Mouse (Mus musculus): ENCODE results near the gene Fam43b.

The Fam43b gene

DNA sequence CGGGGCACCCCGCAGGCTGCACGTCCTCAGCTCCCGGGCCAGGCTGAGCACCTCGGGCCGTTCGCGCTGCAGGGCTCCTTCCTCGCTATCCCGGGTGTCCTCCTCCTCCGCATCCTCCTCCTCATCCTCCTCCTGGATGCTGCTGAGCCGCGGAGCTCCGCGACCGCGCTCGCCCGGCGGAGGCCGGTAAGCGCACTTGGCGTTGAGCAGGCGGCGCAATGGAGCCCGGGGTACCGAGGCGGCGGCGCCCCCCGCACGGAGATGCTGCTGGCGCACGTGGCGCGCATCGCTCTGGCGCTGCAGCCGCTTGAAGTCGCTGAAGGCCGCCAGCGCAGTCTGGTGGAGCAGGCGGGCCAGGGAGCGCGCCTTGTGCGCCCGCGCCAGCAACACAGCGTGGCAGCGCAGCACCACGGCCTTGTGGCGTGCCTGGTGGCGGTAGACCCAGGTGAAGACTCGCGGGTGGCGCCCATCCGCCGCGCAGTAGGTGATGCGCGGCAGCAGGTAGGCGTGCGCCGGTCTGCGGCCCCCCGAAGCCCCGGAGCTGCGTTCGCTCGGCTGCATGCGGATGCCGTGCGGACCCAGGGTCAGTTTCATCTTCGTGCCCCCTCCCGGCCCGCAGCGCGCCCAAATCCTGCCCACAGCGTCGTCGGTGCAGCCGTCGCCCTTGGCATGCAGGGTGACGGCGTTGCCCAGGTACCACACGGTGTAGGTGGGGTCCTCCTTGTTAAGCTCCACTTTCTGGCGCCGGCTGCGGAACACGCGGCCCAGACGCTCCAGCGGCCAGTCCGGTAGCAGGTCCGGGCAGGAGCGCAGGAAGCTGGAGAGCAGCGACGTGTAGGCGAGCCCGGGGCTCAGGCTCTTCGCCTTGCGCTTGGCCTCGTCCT is 999 bp downstream of the Fam43b start:
- no peak for DNase-seq (ENCODE audit: low read depth, low spot score)

DNA sequence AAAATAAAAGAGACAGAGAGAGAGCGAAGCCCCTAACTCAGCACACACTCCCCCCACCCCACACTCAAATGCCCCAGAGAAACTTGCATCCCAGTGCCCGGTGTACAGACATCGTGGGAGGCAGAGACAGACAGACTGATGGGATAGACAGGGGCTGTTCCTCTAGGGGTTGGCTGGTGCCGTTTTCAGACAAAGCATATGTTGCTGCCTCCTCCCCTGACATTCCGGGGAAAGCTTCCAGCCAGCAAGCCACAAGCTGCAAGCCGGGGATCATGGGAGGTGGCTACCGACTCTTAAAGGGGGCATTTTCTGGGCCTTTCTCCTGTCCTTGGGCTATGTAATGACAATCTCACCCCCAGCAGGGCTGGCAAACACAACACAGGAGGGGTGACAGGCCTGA is 2.6 kb downstream of the Fam43b start:
- no peak for DNase-seq (ENCODE audit: low read depth, low spot score)

- no peak for DNase-seq (ENCODE audit: low read depth, low spot score)
Observed at GRCm38 (mm10) chr4:138383789-138384188, 12.5 kb downstream of the Fam43b start.

DNA sequence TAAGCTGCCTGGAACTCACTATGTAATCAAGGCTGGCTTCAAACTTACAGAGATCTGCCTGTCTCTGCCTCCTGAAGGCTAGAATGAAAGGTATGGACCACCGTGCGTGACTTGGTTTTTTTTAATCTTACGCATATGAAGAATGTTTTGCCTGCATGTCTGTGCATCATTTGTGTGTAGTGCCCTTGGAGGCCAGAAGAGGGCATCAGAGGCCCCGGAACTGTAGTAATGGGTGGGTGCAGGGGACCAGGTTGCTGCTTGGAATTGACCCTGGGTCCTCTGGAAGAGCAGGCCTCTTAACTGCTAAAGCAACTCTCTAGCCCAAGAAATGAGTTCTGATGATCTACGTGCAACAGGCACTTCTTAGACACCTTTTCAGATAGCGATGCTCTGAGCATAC is 13.9 kb downstream of the Fam43b start:
- DNase-seq (ENCODE audit: low read depth, low spot score) = no peak

- no peak for DNase-seq (ENCODE audit: low read depth, low spot score)
Observed at GRCm38 (mm10) chr4:138380132-138380689, 16.1 kb downstream of the Fam43b start.

DNA sequence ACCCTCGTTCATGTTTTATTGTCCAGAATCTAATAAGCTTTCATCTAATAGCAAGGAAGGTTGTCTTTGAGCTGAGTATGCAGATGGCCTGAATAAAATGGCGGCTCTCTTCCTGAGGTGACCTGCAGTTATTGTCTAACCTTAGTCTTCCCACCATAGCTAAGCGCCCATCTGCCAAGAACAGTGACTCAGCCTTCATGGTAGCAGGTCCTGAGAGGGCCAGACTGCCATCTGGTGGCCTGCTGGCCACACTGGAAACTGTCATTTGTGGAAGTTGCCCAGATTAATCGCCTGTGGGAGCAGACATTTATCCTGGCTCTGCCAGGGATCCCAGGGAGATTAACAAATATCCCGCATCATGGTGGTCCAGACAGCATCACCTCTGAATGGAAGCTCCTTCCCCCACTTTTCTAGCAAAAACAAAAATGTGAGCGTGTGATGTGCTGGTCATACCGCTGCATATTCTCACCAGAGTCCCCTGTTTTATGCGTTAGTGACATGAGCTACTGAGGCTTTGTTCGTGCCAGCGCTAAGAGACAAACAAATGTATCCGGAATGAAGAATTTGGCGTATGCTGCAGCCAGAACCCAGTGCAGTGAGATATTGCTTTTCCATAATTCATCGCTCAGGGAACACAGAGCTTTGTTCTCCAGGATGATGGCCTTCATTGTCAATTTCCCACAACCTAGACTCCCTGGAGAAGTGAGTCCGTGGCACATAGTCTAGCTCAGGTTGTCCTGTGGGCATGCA is 17.1 kb downstream of the Fam43b start:
- no peak for DNase-seq (ENCODE audit: low read depth, low spot score)

- no peak for DNase-seq (ENCODE audit: low read depth, low spot score)
Observed at GRCm38 (mm10) chr4:138377526-138377925, 18.8 kb downstream of the Fam43b start.

DNA sequence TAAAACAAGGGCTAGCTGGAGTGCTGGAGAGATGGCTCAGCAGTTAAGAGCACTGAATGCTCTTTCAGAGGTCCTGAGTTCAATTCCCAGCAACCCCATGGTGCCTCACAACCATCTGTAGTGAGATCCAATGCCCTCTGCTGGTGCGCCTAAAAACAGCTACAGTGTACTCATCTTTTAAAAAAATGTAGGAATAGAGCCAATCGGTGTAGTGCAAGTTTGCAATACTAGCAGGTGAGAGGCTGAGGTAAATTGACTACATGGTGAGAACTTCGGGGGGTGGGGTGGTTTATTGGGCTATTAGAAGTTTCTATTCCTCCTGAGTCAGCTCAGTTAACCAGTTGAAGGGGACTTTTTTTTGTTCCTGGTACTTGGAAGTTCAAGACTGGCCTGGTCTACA is 21.2 kb downstream of the Fam43b start:
- no peak for DNase-seq (ENCODE audit: low read depth, low spot score)

DNA sequence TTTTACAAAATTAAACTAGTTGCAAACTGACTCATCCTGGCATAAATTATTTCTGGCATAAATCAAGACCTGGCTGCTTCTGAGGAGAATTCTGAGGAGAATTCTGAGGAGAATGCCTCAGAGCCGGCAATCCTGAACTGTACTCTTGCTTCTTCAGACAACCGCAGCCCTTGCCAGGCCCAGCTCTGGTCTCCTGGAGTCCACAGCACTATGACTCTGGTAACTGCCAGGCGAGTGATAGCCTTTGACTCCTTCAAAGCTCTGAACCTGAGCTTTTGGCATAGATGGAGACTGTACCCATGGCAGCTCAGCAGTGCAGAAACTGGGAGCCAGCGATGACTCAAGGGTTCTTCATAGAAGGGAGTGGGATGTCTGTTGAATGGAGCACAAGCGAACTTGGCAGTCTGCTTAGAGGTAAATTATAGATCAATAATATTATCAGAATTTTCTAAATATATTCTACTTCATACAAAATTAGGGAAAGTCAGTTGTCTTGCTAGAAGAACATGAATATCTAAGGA is 25.3 kb downstream of the Fam43b start:
- DNase-seq (ENCODE audit: low read depth, low spot score) = no peak

GRCm38 (mm10) chr4:138368498-138369260 is 27.6 kb downstream of the Fam43b start:
- DNase-seq (ENCODE audit: low read depth, low spot score) = no peak

- DNase-seq (ENCODE audit: low read depth, low spot score) = no peak
Observed at GRCm38 (mm10) chr4:138367641-138368497, 28.5 kb downstream of the Fam43b start, which contains the start of gene Cda. Gene Cda, minus strand, starts transcription at chr4:138367992.

GRCm38 (mm10) chr4:138366561-138366960 is 29.8 kb downstream of the Fam43b start:
- no peak for DNase-seq (ENCODE audit: low read depth, low spot score)

DNA sequence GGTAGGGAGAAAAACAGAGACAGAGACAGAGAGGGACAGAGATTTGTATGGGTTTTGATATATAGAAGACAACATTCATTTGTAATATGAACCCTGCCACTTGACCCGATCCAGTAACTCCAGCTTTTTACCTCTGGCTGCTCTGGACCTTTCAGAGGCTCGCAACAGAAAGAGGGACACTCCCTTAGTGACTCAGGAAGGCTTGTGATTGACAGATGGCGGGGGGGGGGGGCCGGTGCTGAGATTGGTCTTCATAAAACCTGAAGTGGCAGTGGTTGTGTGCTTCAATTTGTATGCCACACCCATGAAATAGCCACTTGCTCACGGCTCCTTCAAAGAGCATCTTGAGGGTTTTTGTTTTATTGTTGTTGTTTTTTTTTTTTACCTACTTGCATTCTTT is 32.8 kb downstream of the Fam43b start:
- no peak for DNase-seq (ENCODE audit: low read depth, low spot score)

- no peak for DNase-seq (ENCODE audit: low read depth, low spot score)
Observed at GRCm38 (mm10) chr4:138362883-138363282, 33.4 kb downstream of the Fam43b start.

DNA sequence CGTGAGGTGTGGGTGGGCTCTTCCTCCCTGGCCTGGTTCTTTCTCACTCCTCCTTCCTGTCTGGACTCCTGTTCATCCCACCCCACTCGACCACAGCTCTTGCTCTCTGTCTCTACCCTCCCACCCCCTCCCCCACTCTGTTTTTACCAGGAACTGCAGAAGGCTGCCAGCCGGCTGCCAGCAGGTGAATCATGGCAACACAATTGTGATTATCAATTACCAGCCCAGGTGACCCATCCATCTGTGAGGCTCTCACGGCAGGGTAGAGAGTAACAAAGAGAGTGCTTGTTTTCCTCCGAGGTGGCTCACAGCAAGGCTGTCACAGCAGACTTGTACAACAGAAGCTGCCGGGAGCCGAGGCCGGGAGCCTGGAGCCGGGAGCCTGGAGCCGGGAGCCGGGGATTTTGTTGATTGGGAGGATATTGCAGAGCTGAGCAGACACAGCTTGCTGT is 34.9 kb downstream of the Fam43b start:
- DNase-seq (ENCODE audit: low read depth, low spot score) = no peak

DNA sequence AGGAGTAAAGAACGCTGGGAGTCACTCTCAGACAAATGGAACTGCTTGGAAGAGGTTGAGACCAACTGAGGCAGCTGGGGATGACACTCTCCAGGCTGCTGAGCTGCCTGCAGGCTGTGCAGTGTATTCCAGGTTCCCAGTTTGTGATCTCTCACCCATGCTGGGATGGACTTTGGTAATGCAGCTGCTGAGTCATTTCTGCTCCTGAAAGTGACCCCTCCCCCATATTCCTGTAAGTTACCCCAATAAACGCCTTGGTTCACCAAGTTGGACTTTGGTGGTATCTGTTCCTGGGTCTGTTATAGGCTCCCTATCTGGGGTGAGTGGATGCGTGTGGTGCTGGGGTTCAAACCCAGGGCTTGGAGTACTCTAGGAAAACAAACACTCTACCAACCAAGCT is 38.2 kb downstream of the Fam43b start:
- DNase-seq (ENCODE audit: low read depth, low spot score) = no peak

DNA sequence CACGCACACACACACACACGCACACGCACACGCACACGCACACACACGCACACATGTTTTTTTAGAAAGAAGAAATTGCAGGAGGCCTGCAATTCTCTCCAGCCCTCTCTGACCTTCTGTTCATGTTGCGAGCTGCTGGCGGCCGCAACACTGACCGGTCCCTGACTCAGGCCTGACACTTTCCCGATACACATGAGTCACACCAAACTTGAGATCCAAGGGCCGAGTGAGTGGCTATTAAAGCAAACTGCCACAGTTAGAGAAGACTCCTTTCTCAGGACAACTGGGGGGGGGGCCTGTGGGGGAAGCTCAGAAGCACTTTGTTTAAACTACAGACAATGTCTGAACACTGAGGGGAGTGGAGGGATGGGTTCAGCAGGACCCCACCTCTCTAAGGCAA is 39.8 kb downstream of the Fam43b start:
- no peak for DNase-seq (ENCODE audit: low read depth, low spot score)

- no peak for DNase-seq (ENCODE audit: low read depth, low spot score)
Observed at GRCm38 (mm10) chr4:138356141-138356540, 40.2 kb downstream of the Fam43b start.

GRCm38 (mm10) chr4:138355496-138355895 is 40.8 kb downstream of the Fam43b start:
- DNase-seq (ENCODE audit: low read depth, low spot score) = no peak

GRCm38 (mm10) chr4:138353438-138354171 is 42.7 kb downstream of the Fam43b start:
- no peak for DNase-seq (ENCODE audit: low read depth, low spot score)
